Mouse (Mus musculus) limb, embryonic 15.5 days (tissue): ENCODE measurements around the gene Tctex1d2. TPM values are rescaled to one million over a fixed set of nuclear protein-coding genes. Genes with fewer than 3 reads are reported as not detected.

Experiments
- ATAC-seq: fragments of 200-750 bp; cut with Nextera tagmentation; 2 replicates; pipeline ENCODE4 v1.8.0; 2017; ENCODE audit warnings: low read depth, moderate TSS enrichment; ENCODE audit not compliant: insufficient number of reproducible peaks, low FRiP score, low TSS enrichment
- H3K27ac ChIP-seq: fragments of 300-500 bp; sonication (generic); 2 replicates; pipeline ENCODE4 v1.5.1; 2015; ENCODE audit warnings: moderate library complexity, mild to moderate bottlenecking, inconsistent platforms
- H3K27me3 ChIP-seq: fragments of 300-500 bp; sonication (generic); 2 replicates; pipeline ENCODE4 v1.6.1; 2015; ENCODE audit warnings: inconsistent platforms
- H3K36me3 ChIP-seq: fragments of 300-500 bp; sonication (generic); 2 replicates; pipeline ENCODE4 v1.6.1; 2015; ENCODE audit warnings: inconsistent platforms
- H3K4me1 ChIP-seq: fragments of 300-500 bp; sonication (generic); 2 replicates; pipeline ENCODE4 v1.6.1; 2015; ENCODE audit warnings: inconsistent platforms
- H3K4me2 ChIP-seq: fragments of 300-500 bp; sonication (generic); 2 replicates; pipeline ENCODE4 v1.6.1; 2015; ENCODE audit warnings: mild to moderate bottlenecking, inconsistent platforms
- H3K4me3 ChIP-seq: fragments of 300-500 bp; sonication (generic); 2 replicates; pipeline ENCODE4 v1.5.1; 2015; ENCODE audit warnings: mild to moderate bottlenecking, inconsistent platforms
- H3K9ac ChIP-seq: fragments of 300-500 bp; sonication (generic); 2 replicates; pipeline ENCODE4 v1.6.1; 2015; ENCODE audit warnings: inconsistent platforms
- H3K9me3 ChIP-seq: fragments of 300-500 bp; sonication (generic); 2 replicates; pipeline ENCODE4 v1.6.1; 2016; ENCODE audit warnings: inconsistent platforms
- WGBS: fragments of 180-500 bp; shearing (Covaris S2); methylation state at CpG from one replicate; pipeline ENCODE4 v1.1.7; 2015; 5-methylcytosine and 5-hydroxymethylcytosine counted together
- polyA plus RNA-seq: library from polyadenylated mRNA; unstranded; fragments of >200 nt; fragmentation: Nextera tagmentation; extraction: Ambion mirVana; gene quantifications from 2 replicates; pipeline ENCODE4 v1.2.1, GENCODE M21; 2015

Tctex1d2 gene
- polyA plus RNA-seq, 1 experiment from 2014 or later: 21.5 TPM

- H3K27me3 ChIP-seq: no peaks in the 10 kb centered on the region
- ATAC-seq: no peak
- H3K4me2 ChIP-seq: no peak overlapping the region
- WGBS: 88% methylated on average over 1 of the region's 1 CpGs
- peaks cover 26% of the 10 kb centered on the region for H3K36me3 ChIP-seq
- no peak overlapping the region for H3K9ac ChIP-seq
- no peaks in the 10 kb centered on the region for H3K9me3 ChIP-seq
- peaks cover 6% of the 10 kb centered on the region for H3K4me1 ChIP-seq
- H3K4me3 ChIP-seq: no peak overlapping the region
- no peak overlapping the region for H3K27ac ChIP-seq
Measured at GRCm38 (mm10) chr16:32456761-32457160, 37.3 kb downstream of the Tctex1d2 start.

GRCm38 (mm10) chr16:32457589-32458386 is 38.3 kb downstream of the Tctex1d2 start:
- 57% methylated on average over 10 of the region's 10 CpGs for WGBS
- peaks cover 20% of the 10 kb centered on the region for H3K36me3 ChIP-seq
- no peak overlapping the region for H3K4me2 ChIP-seq
- no peaks in the 10 kb centered on the region for H3K9me3 ChIP-seq
- no peak overlapping the region for H3K9ac ChIP-seq
- no peak overlapping the region for H3K27ac ChIP-seq
- H3K27me3 ChIP-seq: no peaks in the 10 kb centered on the region
- no peak overlapping the region for H3K4me3 ChIP-seq
- peaks cover 6% of the 10 kb centered on the region for H3K4me1 ChIP-seq
- no peak for ATAC-seq

- no peak overlapping the region for H3K4me3 ChIP-seq
- peaks cover 25% of the 10 kb centered on the region for H3K36me3 ChIP-seq
- no peak overlapping the region for H3K9ac ChIP-seq
- 0 out of 2 replicates have a peak, but pooled peaks cover 3% of the 10 kb centered on the region for H3K4me1 ChIP-seq
- WGBS: 54% methylated on average over 4 of the region's 4 CpGs
- no peak for ATAC-seq
- no peak overlapping the region for H3K4me2 ChIP-seq
- no peaks in the 10 kb centered on the region for H3K9me3 ChIP-seq
- no peaks in the 10 kb centered on the region for H3K27me3 ChIP-seq
- H3K27ac ChIP-seq: no peak overlapping the region
Measured at GRCm38 (mm10) chr16:32460518-32460917, 41.0 kb downstream of the Tctex1d2 start.

GRCm38 (mm10) chr16:32461713-32462112 is 42.2 kb downstream of the Tctex1d2 start:
- H3K27me3 ChIP-seq: no peaks in the 10 kb centered on the region
- H3K9ac ChIP-seq: no peak overlapping the region
- H3K9me3 ChIP-seq: no peaks in the 10 kb centered on the region
- no peak overlapping the region for H3K27ac ChIP-seq
- peaks cover 28% of the 10 kb centered on the region for H3K36me3 ChIP-seq
- no peak for ATAC-seq
- H3K4me1 ChIP-seq: 0 out of 2 replicates have a peak, but pooled peaks cover 3% of the 10 kb centered on the region
- no peak overlapping the region for H3K4me3 ChIP-seq
- no peak overlapping the region for H3K4me2 ChIP-seq
- WGBS: 82% methylated on average over 5 of the region's 5 CpGs

- H3K4me2 ChIP-seq: no peak overlapping the region
- WGBS: 92% methylated on average over 16 of the region's 16 CpGs
- no peak overlapping the region for H3K4me3 ChIP-seq
- no peaks in the 10 kb centered on the region for H3K9me3 ChIP-seq
- H3K9ac ChIP-seq: no peak overlapping the region
- 0 out of 2 replicates have a peak, but pooled peaks cover under 1% of the 10 kb centered on the region for H3K4me1 ChIP-seq
- H3K27me3 ChIP-seq: no peaks in the 10 kb centered on the region
- H3K27ac ChIP-seq: no peak overlapping the region
- no peak for ATAC-seq
- H3K36me3 ChIP-seq: peaks cover 37% of the 10 kb centered on the region
Measured at GRCm38 (mm10) chr16:32462950-32463349, 43.4 kb downstream of the Tctex1d2 start.

- no peaks in the 10 kb centered on the region for H3K27me3 ChIP-seq
- no peaks in the 10 kb centered on the region for H3K9me3 ChIP-seq
- H3K9ac ChIP-seq: no peak overlapping the region
- H3K27ac ChIP-seq: no peak overlapping the region
- WGBS: 70% methylated on average over 2 of the region's 2 CpGs
- ATAC-seq: no peak
- H3K4me1 ChIP-seq: no peaks in the 10 kb centered on the region
- H3K4me2 ChIP-seq: no peak overlapping the region
- H3K4me3 ChIP-seq: no peak overlapping the region
- peaks cover 41% of the 10 kb centered on the region for H3K36me3 ChIP-seq
Measured at GRCm38 (mm10) chr16:32463426-32463825, 43.9 kb downstream of the Tctex1d2 start.

GRCm38 (mm10) chr16:32464908-32465307 is 45.4 kb downstream of the Tctex1d2 start:
- H3K9me3 ChIP-seq: no peaks in the 10 kb centered on the region
- no peaks in the 10 kb centered on the region for H3K27me3 ChIP-seq
- 0% methylated on average over 1 of the region's 1 CpGs for WGBS
- H3K27ac ChIP-seq: no peak overlapping the region
- ATAC-seq: no peak
- no peak overlapping the region for H3K9ac ChIP-seq
- peaks cover 49% of the 10 kb centered on the region for H3K36me3 ChIP-seq
- H3K4me1 ChIP-seq: no peaks in the 10 kb centered on the region
- H3K4me2 ChIP-seq: no peak overlapping the region
- no peak overlapping the region for H3K4me3 ChIP-seq

GRCm38 (mm10) chr16:32468488-32468887 is 49.0 kb downstream of the Tctex1d2 start:
- no peaks in the 10 kb centered on the region for H3K27me3 ChIP-seq
- no peak for ATAC-seq
- no peaks in the 10 kb centered on the region for H3K4me1 ChIP-seq
- H3K9ac ChIP-seq: no peak overlapping the region
- no peak overlapping the region for H3K27ac ChIP-seq
- H3K4me3 ChIP-seq: no peak overlapping the region
- no peak overlapping the region for H3K4me2 ChIP-seq
- H3K9me3 ChIP-seq: no peaks in the 10 kb centered on the region
- 48% methylated on average over 3 of the region's 3 CpGs for WGBS
- peaks cover 68% of the 10 kb centered on the region for H3K36me3 ChIP-seq

GRCm38 (mm10) chr16:32469404-32470105 is 50.1 kb downstream of the Tctex1d2 start:
- no peaks in the 10 kb centered on the region for H3K27me3 ChIP-seq
- no peaks in the 10 kb centered on the region for H3K9me3 ChIP-seq
- no peak overlapping the region for H3K9ac ChIP-seq
- H3K36me3 ChIP-seq: peaks cover 62% of the 10 kb centered on the region
- H3K27ac ChIP-seq: no peak overlapping the region
- no peaks in the 10 kb centered on the region for H3K4me1 ChIP-seq
- no peak overlapping the region for H3K4me2 ChIP-seq
- H3K4me3 ChIP-seq: no peak overlapping the region
- ATAC-seq: no peak
- 74% methylated on average over 5 of the region's 5 CpGs for WGBS

- H3K9me3 ChIP-seq: no peaks in the 10 kb centered on the region
- no peak overlapping the region for H3K27ac ChIP-seq
- no peak overlapping the region for H3K4me2 ChIP-seq
- H3K9ac ChIP-seq: no peak overlapping the region
- 88% methylated on average over 7 of the region's 7 CpGs for WGBS
- no peak for ATAC-seq
- no peaks in the 10 kb centered on the region for H3K4me1 ChIP-seq
- peaks cover 47% of the 10 kb centered on the region for H3K36me3 ChIP-seq
- H3K27me3 ChIP-seq: no peaks in the 10 kb centered on the region
- H3K4me3 ChIP-seq: no peak overlapping the region
Measured at GRCm38 (mm10) chr16:32472276-32473015, 52.9 kb downstream of the Tctex1d2 start.

- no peak overlapping the region for H3K4me3 ChIP-seq
- no peaks in the 10 kb centered on the region for H3K4me1 ChIP-seq
- ATAC-seq: no peak
- WGBS: 80% methylated on average over 6 of the region's 6 CpGs
- no peak overlapping the region for H3K27ac ChIP-seq
- no peak overlapping the region for H3K4me2 ChIP-seq
- H3K9ac ChIP-seq: no peak overlapping the region
- H3K9me3 ChIP-seq: no peaks in the 10 kb centered on the region
- H3K36me3 ChIP-seq: peaks cover 10% of the 10 kb centered on the region
- H3K27me3 ChIP-seq: no peaks in the 10 kb centered on the region
Measured at GRCm38 (mm10) chr16:32477315-32477714, 57.8 kb downstream of the Tctex1d2 start.
